Mouse (Mus musculus) cerebellum, adult 2 months (tissue): Measurements from ENCODE around the gene Slc4a5. TPM values are rescaled to one million over a fixed set of nuclear protein-coding genes. Genes with fewer than 3 reads are reported as not detected.

ENCODE experiments used
- DNase-seq, 2 experiments: peaks; one replicate each; pipeline ENCODE4 v3.0.0; 2021
- H3K27ac ChIP-seq: fragments of 200-500 bp; 2 replicates; pipeline ENCODE4 v1.5.1; 2012; ENCODE audit warnings: low read length, control low read depth, inconsistent platforms; ENCODE audit not compliant: insufficient read depth
- H3K27me3 ChIP-seq: fragments of 200-500 bp; 2 replicates; pipeline ENCODE4 v1.6.1; 2012; ENCODE audit warnings: inconsistent platforms, mild to moderate bottlenecking, low read length, moderate library complexity; ENCODE audit not compliant: control insufficient read depth, insufficient read depth
- H3K4me1 ChIP-seq: fragments of 200-500 bp; 2 replicates; pipeline ENCODE4 v1.6.1; 2011; ENCODE audit warnings: low read length; ENCODE audit not compliant: control insufficient read depth, insufficient read depth
- H3K4me3 ChIP-seq: fragments of 200-500 bp; replicated peaks from 2 replicates; pipeline ENCODE3; 2011; ENCODE audit warnings: mild to moderate bottlenecking, low read depth, low read length, control low read depth; ENCODE audit not compliant: insufficient read depth
- CTCF ChIP-seq: fragments of 200-500 bp; IDR thresholded peaks from 2 replicates; pipeline ENCODE4 v1.5.1; 2011; ENCODE audit warnings: low read depth, mild to moderate bottlenecking, control low read depth, low read length, moderate library complexity, borderline replicate concordance; ENCODE audit not compliant: insufficient read depth
- POLR2A ChIP-seq: fragments of 200-500 bp; IDR thresholded peaks from 2 replicates; pipeline ENCODE4 v1.6.1; 2011; ENCODE audit warnings: low read length, control low read depth, borderline replicate concordance; ENCODE audit not compliant: insufficient read depth
- WGBS: fragments of 180-500 bp; shearing (Covaris S2); methylation state at CpG from one replicate; pipeline ENCODE4 v1.1.7; 2018; 5-methylcytosine and 5-hydroxymethylcytosine counted together
- polyA plus RNA-seq: library from polyadenylated mRNA; depleted of rRNA; stranded (reverse); fragments of >200 nt; gene quantifications from 2 replicates; pipeline ENCODE4 v1.2.3, GENCODE M21; 2012

Gene Slc4a5
- polyA plus RNA-seq, 1 experiment: 2.8 TPM

DNA sequence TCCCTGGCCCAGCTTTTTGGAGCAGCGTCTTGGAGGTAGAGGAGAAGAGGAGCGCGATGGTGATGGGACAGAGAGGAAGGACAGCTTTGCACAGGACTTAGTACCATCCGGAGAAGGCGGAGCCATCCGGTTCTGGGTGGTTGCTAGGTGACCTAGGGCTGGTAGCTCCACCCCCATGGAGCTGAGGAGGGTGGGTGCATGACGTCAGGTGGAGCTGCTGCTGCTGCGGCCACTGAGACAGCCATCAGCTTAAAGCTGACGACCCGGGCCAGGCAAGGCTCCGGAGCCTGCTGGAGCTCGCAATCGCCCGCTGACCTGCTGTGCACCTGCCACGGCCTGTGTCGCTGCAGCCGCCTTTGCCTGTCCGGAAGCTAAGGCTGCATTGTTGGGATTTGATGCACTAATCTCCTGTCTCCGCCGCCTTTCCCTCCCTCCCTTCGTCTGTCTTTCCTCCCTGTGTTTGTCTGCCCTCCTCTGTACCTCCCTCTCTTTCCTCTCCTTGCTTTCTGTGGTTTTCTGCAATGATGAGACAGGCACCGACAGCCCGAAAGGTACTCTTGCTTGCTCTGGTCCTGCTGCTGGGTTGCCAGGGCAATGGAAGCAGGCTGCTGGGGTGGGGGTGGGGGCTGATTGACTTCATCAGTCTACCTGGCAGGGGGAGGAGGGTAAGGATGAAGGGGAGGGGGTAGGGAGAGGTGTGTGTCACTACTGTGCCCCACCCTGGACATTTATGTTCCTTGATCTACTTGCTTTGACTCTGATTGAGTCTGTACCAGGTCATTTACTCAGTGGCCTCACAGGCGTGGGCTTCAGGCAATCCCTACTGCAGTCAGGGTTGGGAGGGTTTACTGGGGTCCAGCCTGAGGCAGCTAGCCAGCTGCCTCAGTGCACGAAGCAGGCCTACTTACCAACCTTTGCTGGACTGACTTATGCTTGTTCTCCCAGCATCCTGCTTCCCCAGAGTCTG is 33.5 kb upstream of the Slc4a5 start:
- Histone ChIP-seq H3K4me3 (peak overlapping the region; percentile 93), H3K27ac (peak overlapping the region; percentile 92), H3K4me1 (peaks cover 28% of the 10 kb centered on the region), H3K27me3 (no peaks in the 10 kb centered on the region)
- DNase-seq: peak; percentile 93 to 95
- TF ChIP-seq POLR2A (peak; percentile 90; the same call in 1 of the 2 replicates), CTCF (no peak; the same call in 1 of the 2 replicates)
- WGBS: 3% methylated on average over 25 of the region's 25 CpGs

DNA sequence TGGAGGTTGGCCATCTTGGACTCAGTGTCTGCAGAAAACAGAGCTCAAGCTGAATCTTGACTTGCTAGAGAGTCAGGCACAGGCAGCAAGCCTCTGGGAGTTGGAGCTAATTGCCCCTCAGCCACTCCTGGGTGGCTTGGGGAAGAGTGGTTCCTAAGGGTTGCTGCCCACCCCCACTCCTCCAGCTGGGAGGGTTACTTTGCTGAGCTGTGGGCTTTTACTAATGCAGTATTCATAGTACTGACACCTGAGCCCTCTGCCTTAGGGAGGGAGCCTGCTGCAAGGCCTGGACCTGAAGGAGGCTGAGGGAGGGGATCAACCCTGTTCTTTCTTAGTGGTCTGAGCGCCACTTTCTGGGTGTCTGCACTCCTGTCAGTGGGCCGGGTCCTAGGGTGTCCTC is 32.7 kb upstream of the Slc4a5 start:
- Histone ChIP-seq H3K27ac (peak overlapping the region; percentile 6; the same call in 1 of the 2 replicates), H3K27me3 (no peaks in the 10 kb centered on the region), H3K4me1 (peaks cover 28% of the 10 kb centered on the region), H3K4me3 (peak overlapping the region; percentile 93)
- no peak for TF ChIP-seq CTCF
- no peak for TF ChIP-seq POLR2A
- WGBS: 77% methylated on average over 2 of the region's 2 CpGs
- no peak for DNase-seq

DNA sequence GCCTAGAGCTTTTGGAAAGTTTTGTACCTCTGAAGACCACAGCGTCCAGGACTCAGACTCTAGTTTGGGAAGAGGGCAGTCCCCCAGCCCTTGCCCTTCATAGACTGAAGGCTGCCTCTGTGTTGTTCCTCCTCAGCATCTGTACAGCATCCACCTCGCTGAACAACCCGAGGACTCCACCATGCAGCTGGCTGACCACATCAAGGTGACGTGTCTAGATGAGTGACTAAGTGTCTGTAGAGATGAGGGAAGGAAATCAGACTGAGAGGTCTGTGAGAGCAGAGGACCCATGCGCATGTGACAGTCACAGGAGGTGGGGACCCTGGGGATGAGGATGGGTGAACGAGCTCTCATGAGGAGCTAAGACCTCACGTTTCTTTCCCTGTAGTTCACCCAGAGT is 26.1 kb upstream of the Slc4a5 start:
- Histone ChIP-seq H3K27ac (no peak overlapping the region), H3K4me1 (peaks cover 15% of the 10 kb centered on the region), H3K4me3 (no peak overlapping the region), H3K27me3 (no peaks in the 10 kb centered on the region)
- no peak for TF ChIP-seq CTCF
- no peak for TF ChIP-seq POLR2A
- DNase-seq: no peak
- 91% methylated on average over 7 of the region's 7 CpGs for WGBS

DNA sequence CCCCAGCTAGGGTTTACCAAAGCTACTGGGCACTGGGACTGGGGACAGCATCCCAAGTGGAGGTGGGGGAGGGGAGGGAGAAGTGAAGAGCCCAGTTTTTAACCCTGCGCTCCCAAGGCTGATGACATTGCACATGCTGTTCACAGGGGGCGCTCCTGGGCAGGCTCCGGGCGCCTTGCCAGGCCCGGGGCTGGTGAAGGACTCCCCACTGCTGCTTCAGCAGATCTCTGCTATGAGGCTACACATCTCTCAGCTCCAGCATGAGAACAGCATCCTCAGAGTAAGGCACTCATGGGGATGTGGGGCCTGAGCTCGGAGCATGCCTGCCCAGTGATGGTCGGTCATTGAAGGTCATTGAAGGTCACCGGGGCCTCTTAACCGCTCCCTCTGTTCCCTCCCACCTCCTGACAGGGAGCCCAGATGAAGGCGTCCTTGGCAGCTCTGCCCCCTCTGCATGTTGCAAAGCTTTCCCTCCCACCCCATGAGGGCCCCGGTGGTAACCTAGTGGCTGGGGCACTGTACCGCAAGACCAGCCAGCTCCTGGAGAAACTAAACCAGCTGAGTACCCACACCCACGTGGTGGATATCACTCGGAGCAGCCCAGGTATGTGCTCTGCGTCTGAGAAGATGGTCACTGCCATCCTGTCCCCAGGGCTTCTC is 22.2 kb upstream of the Slc4a5 start:
- Histone ChIP-seq H3K27ac (peak overlapping the region; percentile 40), H3K4me3 (no peak overlapping the region)
- WGBS: 10% methylated on average over 15 of the region's 15 CpGs

DNA sequence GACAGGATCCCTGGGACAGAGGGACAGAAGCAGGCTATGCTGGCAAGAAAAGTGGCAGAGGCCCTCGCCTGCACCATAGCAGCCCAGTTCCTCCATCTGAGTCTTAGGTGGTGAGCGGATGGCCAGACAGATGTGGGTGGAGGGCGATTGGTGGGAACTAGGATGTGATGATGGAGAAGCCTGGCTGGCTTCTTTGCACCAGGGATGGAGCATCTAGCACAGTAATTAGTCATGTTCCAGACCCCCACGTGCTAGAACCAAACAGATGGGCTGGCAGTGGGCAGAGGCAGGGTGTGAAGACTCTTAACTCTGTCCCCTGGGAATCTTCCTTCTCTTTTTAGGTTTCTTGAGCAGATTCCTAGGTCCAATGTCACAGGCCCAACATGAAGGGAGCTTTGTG is 16.3 kb upstream of the Slc4a5 start:
- no peak for DNase-seq
- Histone ChIP-seq H3K4me1 (peaks cover 2% of the 10 kb centered on the region), H3K27me3 (no peaks in the 10 kb centered on the region), H3K4me3 (no peak overlapping the region), H3K27ac (no peak overlapping the region)
- TF ChIP-seq CTCF (no peak), POLR2A (no peak)
- 77% methylated on average over 4 of the region's 4 CpGs for WGBS

More for the DNA sequence above, 22.2 kb upstream of the Slc4a5 start:
- H3K4me1 ChIP-seq: peaks cover 14% of the 10 kb centered on the region
- DNase-seq: peak; percentile 86 to 89
- no peaks in the 10 kb centered on the region for H3K27me3 ChIP-seq
- TF ChIP-seq CTCF: peak; percentile 62
- TF ChIP-seq POLR2A: no peak

DNA sequence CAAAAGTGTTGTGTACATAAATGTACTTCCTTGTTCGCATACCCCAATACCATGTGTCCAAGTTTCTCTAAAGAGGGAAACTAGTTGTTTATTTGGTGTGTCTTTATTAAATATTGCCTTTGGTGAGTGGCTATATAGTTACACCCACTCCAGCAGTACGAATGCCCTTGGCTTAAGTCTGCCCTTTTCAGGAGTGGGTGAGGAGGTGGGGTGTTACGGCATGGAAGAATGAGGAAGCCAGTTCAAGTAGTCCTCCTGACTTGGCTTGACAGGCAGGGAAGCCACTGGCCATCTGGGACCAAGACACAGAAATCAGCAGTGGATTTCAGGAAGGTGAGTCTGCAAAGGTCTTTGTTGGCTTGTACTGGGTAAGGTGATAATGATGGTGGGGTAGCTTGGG is 13.8 kb upstream of the Slc4a5 start:
- no peaks in the 10 kb centered on the region for H3K27me3 ChIP-seq
- no peak overlapping the region for H3K27ac ChIP-seq
- DNase-seq: no peak
- peaks cover 2% of the 10 kb centered on the region; the same call in 1 of the 2 replicates for H3K4me1 ChIP-seq
- TF ChIP-seq CTCF: no peak
- no peak for TF ChIP-seq POLR2A
- no peak overlapping the region for H3K4me3 ChIP-seq
- 85% methylated on average over 3 of the region's 3 CpGs for WGBS

DNA sequence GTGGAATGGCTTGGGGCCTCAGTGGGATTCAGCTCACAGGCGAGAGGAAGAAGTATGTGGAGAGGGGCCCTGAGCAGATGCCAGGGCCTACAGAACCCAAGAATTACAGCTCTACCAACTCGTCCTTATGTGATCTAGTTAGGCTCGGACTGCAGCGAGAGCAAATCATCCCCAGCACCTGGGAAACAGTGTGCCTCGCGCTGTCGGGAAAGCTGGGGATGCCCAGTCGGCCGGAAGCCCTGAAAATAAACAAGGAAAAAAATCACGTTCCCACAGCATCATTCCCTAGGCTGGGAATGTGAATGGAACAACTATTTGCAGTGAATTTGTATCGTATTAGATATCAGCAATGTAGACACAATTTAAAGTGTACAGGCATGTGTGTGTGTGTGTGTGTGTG is 13.3 kb upstream of the Slc4a5 start:
- Histone ChIP-seq H3K27ac (no peak overlapping the region), H3K4me3 (no peak overlapping the region), H3K4me1 (peaks cover 2% of the 10 kb centered on the region; the same call in 1 of the 2 replicates), H3K27me3 (no peaks in the 10 kb centered on the region)
- WGBS: 72% methylated on average over 11 of the region's 11 CpGs
- DNase-seq: no peak
- no peak for TF ChIP-seq POLR2A
- TF ChIP-seq CTCF: no peak
